ENCODE assay signal across 16 mouse cellular contexts in the genomic region with DNA sequence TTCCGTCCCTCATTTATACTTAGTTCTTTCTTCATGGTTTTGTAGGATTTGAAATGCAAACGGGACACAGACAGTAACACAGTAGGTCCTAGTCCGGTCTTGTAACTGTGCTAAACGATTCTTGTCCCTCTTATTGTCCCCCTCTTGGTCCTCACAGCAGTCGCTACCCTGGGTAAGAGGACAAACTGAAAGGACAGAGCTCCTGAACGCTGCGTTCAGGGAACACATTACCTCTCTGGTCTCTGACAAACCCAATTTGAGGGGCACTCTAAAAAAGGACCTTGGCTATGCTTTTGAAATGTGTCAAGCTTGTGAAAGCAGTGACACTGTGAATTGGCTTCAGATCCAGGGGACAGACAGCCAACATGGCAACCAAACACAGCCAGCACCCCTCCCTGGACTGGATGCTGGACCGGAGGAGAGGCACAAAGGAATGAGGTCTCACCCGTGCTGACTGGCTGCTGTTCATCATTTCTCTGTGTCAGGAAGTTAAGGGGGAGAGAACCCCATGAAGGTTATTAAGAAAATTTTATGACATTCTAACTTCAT. TPM values are rescaled to one million over a fixed set of nuclear protein-coding genes. Genes with fewer than 3 reads are reported as not detected.
A peak's percentile ranks its signal among the peaks of the same experiment; 100 is the strongest.
DNase-seq lines count a peak whose midpoint lies in the region; ATAC-seq lines count a peak whose summit lies in the region.
"Had no signal": no experiment of that assay in that cellular context is flagged by ENCODE, and none has a peak within 500 bp of the region (broad histone marks: within the 10 kb centered on the region; RNA-seq: fewer than 3 reads in every experiment).

No protein-coding gene starts in this region.

- no peak overlapping the region for H3K9ac ChIP-seq in midbrain, embryonic 12.5 days (replicated peaks)
- no peak overlapping the region for H3K9ac ChIP-seq in midbrain, embryonic 13.5 days (replicated peaks)
- H3K9ac ChIP-seq in midbrain, embryonic 15.5 days: no peak overlapping the region
- H3K9ac ChIP-seq: embryonic facial prominence, embryonic 15.5 days; limb, embryonic 13.5 days; lung, embryonic 15.5 days had no signal

- peak overlapping the region; percentile 25; the same call in 1 of the 2 replicates for H3K27ac ChIP-seq in midbrain, embryonic 12.5 days (replicated peaks)
- no peak overlapping the region; the same call in 1 of the 2 replicates for H3K27ac ChIP-seq in midbrain, embryonic 13.5 days
- H3K27ac ChIP-seq in hindbrain, embryonic 10.5 days: peak overlapping the region; percentile 78
- peak overlapping the region; percentile 34 for H3K27ac ChIP-seq in midbrain, embryonic 15.5 days
- H3K27ac ChIP-seq: embryonic facial prominence, embryonic 15.5 days; gastrocnemius, adult 2 months; limb, embryonic 13.5 days; lung, embryonic 15.5 days had no signal

- H3K4me1 ChIP-seq in midbrain, embryonic 12.5 days: peaks cover 17% of the 10 kb centered on the region
- peaks cover 17% of the 10 kb centered on the region for H3K4me1 ChIP-seq in midbrain, embryonic 13.5 days (replicated peaks)
- peaks cover 22% of the 10 kb centered on the region for H3K4me1 ChIP-seq in hindbrain, embryonic 10.5 days (replicated peaks)
- peaks cover 4% of the 10 kb centered on the region for H3K4me1 ChIP-seq in midbrain, embryonic 15.5 days
- H3K4me1 ChIP-seq: embryonic facial prominence, embryonic 15.5 days; lung, embryonic 15.5 days had no signal

- ATAC-seq in midbrain, embryonic 12.5 days (ENCODE audit: low FRiP score, low read depth): no peak; the same call in 1 of the 2 replicates
- ATAC-seq in midbrain, embryonic 13.5 days: no peak
- no peak for ATAC-seq in midbrain, embryonic 15.5 days (replicated peaks)
- no peak for ATAC-seq in megakaryocyte progenitor cell, adult 5-6 weeks (replicated peaks; ENCODE audit: poor library complexity)
- ATAC-seq: CD4-positive, CD25-positive, alpha-beta regulatory T cell, adult 4 months; Patski had no signal

- intact Hi-C loops in gastrocnemius, postnatal 14 days (cut with DNase I; ENCODE audit: low total_unique reads): no loop called here

- 79% methylated on average over 9 of the region's 9 CpGs for WGBS in midbrain, embryonic 12.5 days
- 72% methylated on average over 9 of the region's 9 CpGs for WGBS in midbrain, embryonic 13.5 days
- WGBS in hindbrain, embryonic 10.5 days: 76% methylated on average over 9 of the region's 9 CpGs
- 66% methylated on average over 9 of the region's 9 CpGs for WGBS in midbrain, embryonic 15.5 days

- H3K27me3 ChIP-seq in midbrain, embryonic 12.5 days: no peaks in the 10 kb centered on the region
- H3K27me3 ChIP-seq in midbrain, embryonic 13.5 days: no peaks in the 10 kb centered on the region; the same call in 1 of the 2 replicates
- no peaks in the 10 kb centered on the region for H3K27me3 ChIP-seq in hindbrain, embryonic 10.5 days (ENCODE audit: insufficient read depth, poor library complexity, severe bottlenecking)
- H3K27me3 ChIP-seq in midbrain, embryonic 15.5 days (replicated peaks): no peaks in the 10 kb centered on the region
- H3K27me3 ChIP-seq: embryonic facial prominence, embryonic 15.5 days; limb, embryonic 13.5 days; lung, embryonic 15.5 days; Patski had no signal

- H3K4me3 ChIP-seq in midbrain, embryonic 12.5 days: no peak overlapping the region
- no peak overlapping the region for H3K4me3 ChIP-seq in midbrain, embryonic 13.5 days (replicated peaks)
- no peak overlapping the region for H3K4me3 ChIP-seq in hindbrain, embryonic 10.5 days
- H3K4me3 ChIP-seq in midbrain, embryonic 15.5 days: no peak overlapping the region
- H3K4me3 ChIP-seq: embryonic facial prominence, embryonic 15.5 days; gastrocnemius, adult 2 months; limb, embryonic 13.5 days; lung, embryonic 15.5 days had no signal

- no peaks in the 10 kb centered on the region for H3K9me3 ChIP-seq in midbrain, embryonic 12.5 days
- no peaks in the 10 kb centered on the region for H3K9me3 ChIP-seq in midbrain, embryonic 13.5 days
- no peaks in the 10 kb centered on the region for H3K9me3 ChIP-seq in hindbrain, embryonic 10.5 days
- H3K9me3 ChIP-seq in midbrain, embryonic 15.5 days: no peaks in the 10 kb centered on the region
- H3K9me3 ChIP-seq: embryonic facial prominence, embryonic 15.5 days; limb, embryonic 13.5 days; lung, embryonic 15.5 days had no signal

- H3K36me3 ChIP-seq in midbrain, embryonic 12.5 days: no peaks in the 10 kb centered on the region
- no peaks in the 10 kb centered on the region for H3K36me3 ChIP-seq in midbrain, embryonic 13.5 days
- no peaks in the 10 kb centered on the region for H3K36me3 ChIP-seq in hindbrain, embryonic 10.5 days
- no peaks in the 10 kb centered on the region for H3K36me3 ChIP-seq in midbrain, embryonic 15.5 days (replicated peaks)
- H3K36me3 ChIP-seq: embryonic facial prominence, embryonic 15.5 days; limb, embryonic 13.5 days; lung, embryonic 15.5 days had no signal

- H3K4me2 ChIP-seq in midbrain, embryonic 12.5 days (replicated peaks): no peak overlapping the region
- no peak overlapping the region for H3K4me2 ChIP-seq in midbrain, embryonic 13.5 days (replicated peaks)
- no peak overlapping the region for H3K4me2 ChIP-seq in midbrain, embryonic 15.5 days
- H3K4me2 ChIP-seq: embryonic facial prominence, embryonic 15.5 days; limb, embryonic 13.5 days; lung, embryonic 15.5 days had no signal

- DNase-seq in gastrocnemius, adult 18-20 months (ENCODE audit: low spot score): peak; percentile 6
- DNase-seq in gastrocnemius, postnatal 14 days: no peak
- DNase-seq in hindbrain, embryonic 10.5 days (ENCODE audit: low spot score): peak; percentile 12
- no peak for DNase-seq in lung, postnatal 4 days
- DNase-seq: adrenal gland, adult 8-10 months; kidney, postnatal 10 days had no signal

RNA-seq across cellular contexts. Expression of gene Tnik, which starts 37.6 kb away (rescaled TPM):
- total RNA-seq in gastrocnemius, adult 18-20 months (2021): 10 to 100 TPM; 31.1 to 31.7 TPM
- total RNA-seq in gastrocnemius, postnatal 14 days (2021): 10 to 100 TPM; 52.7 to 55.8 TPM
- polyA plus RNA-seq in midbrain, embryonic 12.5 days (2016; fragmentation: Nextera tagmentation; extraction: Ambion mirVana): 38.5 and 41.7 TPM in 2 replicates
- 70.2 and 71.2 TPM in 2 replicates for polyA plus RNA-seq in midbrain, embryonic 13.5 days (2015; fragmentation: Nextera tagmentation; extraction: Ambion mirVana)
- 14.2 and 16.3 TPM in 2 replicates for polyA plus RNA-seq in hindbrain, embryonic 10.5 days (2016; fragmentation: Nextera tagmentation; extraction: Ambion mirVana)
- 74.3 and 88.8 TPM in 2 replicates for polyA plus RNA-seq in midbrain, embryonic 15.5 days (2015; fragmentation: Nextera tagmentation; extraction: Ambion mirVana)
- 2.5 and 9.2 TPM in 2 replicates for total RNA-seq in megakaryocyte progenitor cell, adult 5-6 weeks (2015)
- 6.2 and 8.9 TPM in 2 replicates for total RNA-seq in megakaryocyte progenitor cell, adult 5-6 weeks (2017)

Comparison
In these comparisons a context has a peak if more than half of its experiments do, and no peak if none do; other contexts are left out.
1. DNase-seq: peak in gastrocnemius, adult 18-20 months (single experiment) and hindbrain, embryonic 10.5 days (single experiment); none in gastrocnemius, postnatal 14 days (single experiment) and lung, postnatal 4 days (0 of 2).